Mouse (Mus musculus): Measurements from ENCODE around the gene Spen.

GRCm38 (mm10) chr4:141568966-141569365 lies 30.6 kb upstream of the Spen start:
- TF ChIP-seq CTCF (IDR thresholded peaks at IDR 0.05; ENCODE audit: insufficient read depth, low read length) (no peak), POLR2A (IDR thresholded peaks at IDR 0.05; ENCODE audit: borderline replicate concordance, extremely low read depth, low read depth, low read length) (no peak)

Measured in lung, adult 2 months (tissue).